Mouse (Mus musculus) midbrain, embryonic 15.5 days (tissue): ENCODE results near the gene Gm7347. TPM values are rescaled to one million over a fixed set of nuclear protein-coding genes. Genes with fewer than 3 reads are reported as not detected.
"Not testable (repeated sequence)": the region's sequence is repeated elsewhere in the genome, so short reads cannot be mapped to it uniquely, and the experiment has no call there.

Experiments
- ATAC-seq: fragments of 200-750 bp; cut with Nextera tagmentation; replicated peaks from 2 replicates; pipeline ENCODE4 v1.8.0; 2017; ENCODE audit warnings: moderate TSS enrichment
- H3K27ac ChIP-seq: fragments of 300-500 bp; sonication (generic); 2 replicates; pipeline ENCODE4 v1.5.1; 2015; ENCODE audit warnings: mild to moderate bottlenecking, inconsistent platforms
- H3K27me3 ChIP-seq: fragments of 300-500 bp; sonication (generic); replicated peaks from 2 replicates; pipeline ENCODE4 v1.6.1; 2015; ENCODE audit warnings: inconsistent platforms
- H3K36me3 ChIP-seq: fragments of 300-500 bp; sonication (generic); replicated peaks from 2 replicates; pipeline ENCODE4 v1.6.1; 2015; ENCODE audit warnings: inconsistent platforms
- H3K4me1 ChIP-seq: fragments of 300-500 bp; sonication (generic); 2 replicates; pipeline ENCODE4 v1.6.1; 2015; ENCODE audit warnings: inconsistent platforms
- H3K4me2 ChIP-seq: fragments of 300-500 bp; sonication (generic); 2 replicates; pipeline ENCODE4 v1.6.1; 2015; ENCODE audit warnings: inconsistent platforms, mild to moderate bottlenecking, moderate library complexity
- H3K4me3 ChIP-seq: fragments of 300-500 bp; sonication (generic); 2 replicates; pipeline ENCODE4 v1.5.1; 2015; ENCODE audit warnings: mild to moderate bottlenecking, inconsistent platforms
- H3K9ac ChIP-seq: fragments of 300-500 bp; sonication (generic); 2 replicates; pipeline ENCODE4 v1.6.1; 2015; ENCODE audit warnings: mild to moderate bottlenecking, inconsistent platforms
- H3K9me3 ChIP-seq: fragments of 300-500 bp; sonication (generic); 2 replicates; pipeline ENCODE4 v1.6.1; 2016; ENCODE audit warnings: inconsistent platforms
- WGBS: fragments of 180-500 bp; shearing (Covaris S2); methylation state at CpG from one replicate; pipeline ENCODE4 v1.1.7; 2015; ENCODE audit warnings: mixed read lengths; 5-methylcytosine and 5-hydroxymethylcytosine counted together
- polyA plus RNA-seq: library from polyadenylated mRNA; unstranded; fragments of >200 nt; fragmentation: Nextera tagmentation; extraction: Ambion mirVana; gene quantifications from 2 replicates; pipeline ENCODE4 v1.2.1, GENCODE M21; 2015

Gene Gm7347
- 0.14 and 0.19 TPM in 2 replicates for polyA plus RNA-seq

DNA sequence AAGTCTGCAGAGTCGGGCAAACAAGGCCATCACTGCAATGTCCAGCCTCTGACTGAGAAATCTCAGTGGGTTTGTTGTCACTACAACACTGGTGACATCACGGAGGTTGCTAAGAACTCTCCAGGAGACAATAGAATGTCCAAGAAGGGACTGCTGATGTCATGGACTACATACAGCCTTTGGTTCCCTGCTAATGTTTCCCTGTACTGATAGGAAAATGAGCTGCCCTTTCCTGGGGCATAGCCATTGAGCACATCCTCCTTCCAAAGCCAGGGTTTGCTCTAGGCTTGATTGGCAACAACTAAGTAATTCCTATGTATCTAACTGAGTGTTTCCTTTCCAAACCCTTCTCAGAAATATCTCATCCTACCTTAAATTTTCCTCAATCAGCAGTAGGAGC is at the start of gene Gm7347:
Gm7347 (minus strand) TSS at position 101 of the 400 bp plus-strand sequence.
- H3K4me3 ChIP-seq, H3K4me1 ChIP-seq, H3K27me3 ChIP-seq, H3K36me3 ChIP-seq, ATAC-seq, H3K4me2 ChIP-seq, H3K9me3 ChIP-seq, H3K27ac ChIP-seq, H3K9ac ChIP-seq: not testable (repeated sequence)
- WGBS, result no CpG with 5 or more reads among the region's 2 CpGs

DNA sequence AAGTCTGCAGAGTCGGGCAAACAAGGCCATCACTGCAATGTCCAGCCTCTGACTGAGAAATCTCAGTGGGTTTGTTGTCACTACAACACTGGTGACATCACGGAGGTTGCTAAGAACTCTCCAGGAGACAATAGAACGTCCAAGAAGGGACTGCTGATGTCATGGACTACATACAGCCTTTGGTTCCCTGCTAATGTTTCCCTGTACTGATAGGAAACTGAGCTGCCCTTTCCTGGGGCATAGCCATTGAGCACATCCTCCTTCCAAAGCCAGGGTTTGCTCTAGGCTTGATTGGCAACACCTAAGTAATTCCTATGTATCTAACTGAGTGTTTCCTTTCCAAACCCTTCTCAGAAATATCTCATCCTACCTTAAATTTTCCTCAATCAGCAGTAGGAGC is 46.9 kb upstream of the Gm7347 start, which contains the start of gene 5031410I06Rik:
5031410I06Rik (minus strand) TSS at position 101 of the 400 bp plus-strand sequence.
- WGBS, result no CpG with 5 or more reads among the region's 3 CpGs

GRCm38 (mm10) chr5:26089191-26089590 is 30.8 kb upstream of the Gm7347 start, which contains the start of gene Gm10471:
Gm10471 (minus strand) TSS chr5:26089291.
- not testable (repeated sequence) for ATAC-seq, H3K27ac ChIP-seq
- WGBS, result 67% methylated on average over 1 of the region's 1 CpGs

More for the DNA sequence above, 46.9 kb upstream of the Gm7347 start, which contains the start of gene 5031410I06Rik:
- not testable (repeated sequence) for H3K9me3 ChIP-seq, H3K4me3 ChIP-seq, H3K27me3 ChIP-seq, H3K9ac ChIP-seq, ATAC-seq, H3K27ac ChIP-seq, H3K36me3 ChIP-seq, H3K4me1 ChIP-seq, H3K4me2 ChIP-seq

DNA sequence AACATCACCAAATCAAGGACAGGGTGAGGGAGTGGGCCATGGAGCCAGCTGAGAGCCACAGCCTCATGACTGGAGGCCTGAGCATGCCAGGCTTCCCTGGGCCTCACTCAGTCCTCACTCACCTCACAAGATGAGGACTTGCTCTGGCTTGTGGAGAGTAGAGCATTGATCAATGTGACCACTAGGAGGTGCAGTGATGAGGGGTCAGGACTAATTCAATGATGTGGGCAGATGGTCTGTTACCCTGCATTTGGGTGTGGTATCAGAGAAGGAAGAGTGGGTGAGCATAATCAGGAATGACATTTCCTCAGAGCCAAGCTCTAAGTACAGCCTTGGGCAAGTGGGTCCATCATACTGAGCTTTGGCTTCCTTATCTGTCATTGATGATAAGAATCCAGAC is 20.6 kb upstream of the Gm7347 start:
- H3K9ac ChIP-seq, H3K4me2 ChIP-seq, H3K9me3 ChIP-seq, H3K4me1 ChIP-seq, ATAC-seq, H3K4me3 ChIP-seq, H3K36me3 ChIP-seq, H3K27me3 ChIP-seq, H3K27ac ChIP-seq: not testable (repeated sequence)

More at GRCm38 (mm10) chr5:26089191-26089590, 30.8 kb upstream of the Gm7347 start, which contains the start of gene Gm10471:
- H3K4me3 ChIP-seq, H3K27me3 ChIP-seq, H3K4me2 ChIP-seq, H3K36me3 ChIP-seq, H3K9ac ChIP-seq, H3K4me1 ChIP-seq, H3K9me3 ChIP-seq: not testable (repeated sequence)

DNA sequence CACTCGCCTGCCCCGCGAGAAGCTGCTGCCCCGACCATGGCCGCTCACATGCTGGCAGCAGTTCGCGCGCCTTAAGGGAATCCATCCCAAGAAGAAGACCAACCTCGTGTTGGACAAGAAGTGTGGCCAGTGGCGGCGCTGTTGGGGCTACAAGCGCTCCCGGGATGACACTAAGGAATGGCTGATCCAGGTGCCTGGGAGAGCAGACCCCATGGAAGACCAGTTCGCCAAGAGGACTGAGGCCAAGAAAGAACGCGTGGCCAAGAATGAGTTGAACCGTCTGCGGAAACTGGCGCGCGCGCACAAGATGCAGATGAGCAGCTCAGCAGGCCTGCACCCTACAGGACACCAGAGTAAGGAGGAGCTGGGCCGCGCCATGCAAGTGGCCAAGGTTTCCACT is 12.3 kb upstream of the Gm7347 start:
- H3K4me3 ChIP-seq, result no peak overlapping the region
- H3K4me1 ChIP-seq, result no peaks in the 10 kb centered on the region
- H3K4me2 ChIP-seq, result no peak overlapping the region
- no peak overlapping the region for H3K9ac ChIP-seq
- WGBS, result 91% methylated on average over 24 of the region's 24 CpGs
- no peaks in the 10 kb centered on the region for H3K36me3 ChIP-seq
- no peak overlapping the region for H3K27ac ChIP-seq
- H3K27me3 ChIP-seq, result no peaks in the 10 kb centered on the region
- H3K9me3 ChIP-seq, result no peaks in the 10 kb centered on the region
- ATAC-seq, result no peak

DNA sequence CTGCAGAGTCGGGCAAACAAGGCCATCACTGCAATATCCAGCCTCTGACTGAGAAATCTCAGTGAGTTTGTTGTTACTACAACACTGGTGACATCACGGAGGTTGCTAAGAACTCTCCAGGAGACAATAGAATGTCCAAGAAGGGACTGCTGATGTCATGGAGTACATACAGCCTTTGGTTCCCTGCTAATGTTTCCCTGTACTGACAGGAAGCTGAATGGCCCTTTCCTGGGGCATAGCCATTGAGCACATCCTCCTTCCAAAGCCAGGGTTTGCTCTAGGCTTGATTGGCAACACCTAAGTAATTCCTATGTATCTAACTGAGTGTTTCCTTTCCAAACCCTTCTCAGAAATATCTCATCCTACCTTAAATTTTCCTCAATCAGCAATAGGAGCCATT is 18.9 kb downstream of the Gm7347 start, which contains the start of gene Speer4a:
Speer4a (minus strand) TSS at position 101 of the 400 bp plus-strand sequence.
- H3K27me3 ChIP-seq, H3K4me3 ChIP-seq, H3K36me3 ChIP-seq, H3K9ac ChIP-seq, ATAC-seq, H3K4me2 ChIP-seq, H3K27ac ChIP-seq, H3K9me3 ChIP-seq, H3K4me1 ChIP-seq: not testable (repeated sequence)
- WGBS, result 89% methylated on average over 2 of the region's 2 CpGs

- H3K4me1 ChIP-seq, H3K36me3 ChIP-seq, H3K27ac ChIP-seq, H3K9me3 ChIP-seq, H3K4me3 ChIP-seq, H3K9ac ChIP-seq, H3K27me3 ChIP-seq, H3K4me2 ChIP-seq, ATAC-seq: not testable (repeated sequence)
- no CpG with 5 or more reads among the region's 3 CpGs for WGBS
Observed at GRCm38 (mm10) chr5:26022816-26023215, 35.6 kb downstream of the Gm7347 start, which contains the start of gene Gm5862. Gm5862 (minus strand) TSS chr5:26022916.

- H3K4me2 ChIP-seq, result peak overlapping the region; percentile 53
- H3K9me3 ChIP-seq, H3K27ac ChIP-seq, H3K27me3 ChIP-seq, H3K9ac ChIP-seq, ATAC-seq, H3K36me3 ChIP-seq, H3K4me1 ChIP-seq: not testable (repeated sequence)
- WGBS, result 71% methylated on average over 7 of the region's 7 CpGs
- H3K4me3 ChIP-seq, result peak overlapping the region; percentile 37; the same call in 1 of the 2 replicates
Observed at GRCm38 (mm10) chr5:26007697-26008096, 50.7 kb downstream of the Gm7347 start.

DNA sequence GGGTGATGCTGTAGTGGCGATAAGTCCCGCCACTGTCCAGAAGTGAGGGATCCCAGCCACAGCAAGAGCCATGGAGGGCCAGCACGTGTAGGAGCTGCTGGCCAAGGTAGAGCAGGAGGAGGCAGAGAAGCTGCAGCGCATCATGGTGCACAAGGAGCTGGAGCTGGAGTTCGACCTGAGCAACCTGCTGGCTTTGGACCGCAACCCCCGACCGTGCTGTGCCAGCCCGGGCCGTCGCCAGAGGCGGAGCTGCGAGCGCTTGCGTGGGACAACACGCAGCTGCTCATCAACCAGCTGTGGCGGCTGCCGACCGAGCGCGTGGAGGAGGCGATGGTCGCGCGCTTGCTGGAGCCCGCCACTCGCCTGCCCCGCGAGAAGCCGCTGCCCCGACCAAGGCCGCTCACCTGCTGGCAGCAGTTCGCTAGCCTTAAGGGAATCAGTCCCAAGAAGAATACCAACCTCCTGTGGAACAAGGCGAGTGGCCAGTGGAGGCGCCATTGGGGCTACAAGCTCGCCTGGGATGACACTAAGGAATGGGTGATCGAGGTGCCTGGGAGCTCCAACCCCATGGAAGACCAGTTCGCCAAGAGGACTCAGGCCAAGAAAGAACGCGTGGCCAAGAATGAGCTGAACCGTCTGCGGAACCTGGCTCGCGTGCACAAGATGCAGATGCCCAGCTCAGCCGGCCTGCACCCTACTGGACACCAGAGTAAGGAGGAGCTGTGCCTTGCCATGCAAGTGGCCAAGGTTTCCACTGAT is 51.3 kb downstream of the Gm7347 start:
- not testable (repeated sequence) for H3K27me3 ChIP-seq, H3K27ac ChIP-seq, H3K9me3 ChIP-seq, H3K4me1 ChIP-seq, H3K36me3 ChIP-seq
- peak overlapping the region; percentile 53 for H3K4me2 ChIP-seq
- ATAC-seq, result peak; percentile 96
- H3K9ac ChIP-seq, result peak overlapping the region; percentile 20
- H3K4me3 ChIP-seq, result peak overlapping the region; percentile 37
- WGBS, result 17% methylated on average over 45 of the region's 45 CpGs

GRCm38 (mm10) chr5:26004698-26005097 is 53.7 kb downstream of the Gm7347 start, which contains the start of gene Gm1979:
Gm1979 (minus strand) TSS chr5:26004798.
- not testable (repeated sequence) for H3K4me1 ChIP-seq, H3K4me3 ChIP-seq, H3K9me3 ChIP-seq, H3K4me2 ChIP-seq, H3K9ac ChIP-seq, H3K27ac ChIP-seq, H3K36me3 ChIP-seq, H3K27me3 ChIP-seq, ATAC-seq
- WGBS, result 82% methylated on average over 1 of the region's 2 CpGs
